Mouse (Mus musculus): ENCODE data around the gene Plekha5.

DNA sequence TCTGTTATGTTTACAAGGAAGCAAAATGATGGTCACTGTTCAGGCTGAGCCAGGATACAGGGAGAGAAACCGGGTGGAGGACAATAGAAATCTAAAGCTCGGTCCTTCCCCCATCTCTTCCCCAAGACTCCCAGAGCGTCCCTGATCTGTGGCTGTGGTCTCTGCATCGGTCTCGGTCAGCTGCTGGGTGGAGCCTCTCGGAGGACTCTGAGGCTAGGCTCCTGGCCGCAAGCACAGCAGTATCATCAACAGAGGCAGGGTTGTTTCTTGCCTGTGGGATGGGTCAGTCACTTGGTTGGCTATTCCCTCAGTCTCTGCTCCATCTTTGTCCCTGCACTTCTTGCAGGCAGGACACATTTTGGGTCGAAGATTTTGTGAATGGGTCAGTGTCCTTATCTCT, 88.6 kb downstream of the Plekha5 start:
- no peak for TF ChIP-seq POLR2A (IDR thresholded peaks at IDR 0.05; ENCODE audit: borderline replicate concordance, low read depth, low read length)
- no peak for TF ChIP-seq CTCF (IDR thresholded peaks at IDR 0.05; ENCODE audit: low read depth, low read length)

All from bone marrow macrophage, adult 2 months (primary cell).